Mouse (Mus musculus): ENCODE measurements around the gene Prss57. TPM values are rescaled to one million over a fixed set of nuclear protein-coding genes. Genes with fewer than 3 reads are reported as not detected.

The Prss57 gene
- not detected in 2 replicates for polyA plus RNA-seq (2014; fragmentation: Nextera tagmentation; extraction: Ambion mirVana)

- no peak for ATAC-seq (ENCODE audit: insufficient number of reproducible peaks, low FRiP score, low TSS enrichment, low read depth)
- Histone ChIP-seq H3K4me3 (ENCODE audit: low read depth, low read length) (no peak within 1 kb of the TSS), H3K27me3 (ENCODE audit: control insufficient read depth, insufficient read depth, low read length) (no peaks in the 10 kb centered on the region), H3K27ac (replicated peaks; ENCODE audit: low read depth, low read length) (no peak within 1 kb of the TSS), H3K4me2 (ENCODE audit: low read depth, severe bottlenecking) (no peak within 1 kb of the TSS), H3K36me3 (ENCODE audit: control insufficient read depth, insufficient read depth, low read length) (no peaks in the 10 kb centered on the region), H3K9me3 (ENCODE audit: control insufficient read depth, low read length) (no peaks in the 10 kb centered on the region), H3K9ac (ENCODE audit: low read length) (no peak within 1 kb of the TSS), H3K4me1 (ENCODE audit: control insufficient read depth, insufficient read depth, low read length) (peaks cover 13% of the 10 kb centered on the region)
- no peak for DNase-seq (ENCODE audit: low spot score)
- 80% methylated on average over 4 of the region's 4 CpGs for WGBS
Observed at GRCm38 (mm10) chr10:79790861-79791260, at the start of gene Prss57. Prss57 (minus strand) TSS chr10:79790961.

- Histone ChIP-seq H3K27ac (replicated peaks; ENCODE audit: low read depth, low read length) (peak overlapping the region; percentile 96), H3K27me3 (ENCODE audit: control insufficient read depth, insufficient read depth, low read length) (no peaks in the 10 kb centered on the region), H3K36me3 (ENCODE audit: control insufficient read depth, insufficient read depth, low read length) (no peaks in the 10 kb centered on the region), H3K4me1 (ENCODE audit: control insufficient read depth, insufficient read depth, low read length) (peaks cover 10% of the 10 kb centered on the region; the same call in 1 of the 2 replicates), H3K9ac (ENCODE audit: low read length) (no peak overlapping the region), H3K9me3 (ENCODE audit: control insufficient read depth, low read length) (no peaks in the 10 kb centered on the region), H3K4me3 (ENCODE audit: low read depth, low read length) (peak overlapping the region; percentile 30; the same call in 1 of the 2 replicates), H3K4me2 (ENCODE audit: low read depth, severe bottlenecking) (0 out of 2 replicates have a peak overlapping the region, but pooled peaks have one; percentile 64)
- ATAC-seq (ENCODE audit: insufficient number of reproducible peaks, low FRiP score, low TSS enrichment, low read depth): no peak
- DNase-seq (ENCODE audit: low spot score): no peak
- 87% methylated on average over 3 of the region's 3 CpGs for WGBS
Observed at GRCm38 (mm10) chr10:79840091-79840490, 49.3 kb upstream of the Prss57 start.

- 61% methylated on average over 2 of the region's 2 CpGs for whole genome bisulfite sequencing
- H3K27ac ChIP-seq (replicated peaks; ENCODE audit: low read depth, low read length): no peak overlapping the region
Observed at GRCm38 (mm10) chr10:79838151-79838550, 47.4 kb upstream of the Prss57 start.

GRCm38 (mm10) chr10:79836918-79837317 is 46.2 kb upstream of the Prss57 start:
- H3K9me3 ChIP-seq (ENCODE audit: control insufficient read depth, low read length): no peaks in the 10 kb centered on the region
- no peak overlapping the region for H3K4me3 ChIP-seq (ENCODE audit: low read depth, low read length)
- no peak overlapping the region for H3K27ac ChIP-seq (replicated peaks; ENCODE audit: low read depth, low read length)
- ATAC-seq (ENCODE audit: insufficient number of reproducible peaks, low FRiP score, low TSS enrichment, low read depth): no peak
- DNase-seq (ENCODE audit: low spot score): no peak
- H3K9ac ChIP-seq (ENCODE audit: low read length): no peak overlapping the region
- WGBS: 91% methylated on average over 3 of the region's 3 CpGs
- no peaks in the 10 kb centered on the region for H3K36me3 ChIP-seq (ENCODE audit: control insufficient read depth, insufficient read depth, low read length)
- peaks cover 6% of the 10 kb centered on the region; the same call in 1 of the 2 replicates for H3K4me1 ChIP-seq (ENCODE audit: control insufficient read depth, insufficient read depth, low read length)
- H3K4me2 ChIP-seq (ENCODE audit: low read depth, severe bottlenecking): no peak overlapping the region
- no peaks in the 10 kb centered on the region for H3K27me3 ChIP-seq (ENCODE audit: control insufficient read depth, insufficient read depth, low read length)

More at GRCm38 (mm10) chr10:79838151-79838550, 47.4 kb upstream of the Prss57 start:
- Histone ChIP-seq H3K9me3 (ENCODE audit: control insufficient read depth, low read length) (no peaks in the 10 kb centered on the region), H3K4me2 (ENCODE audit: low read depth, severe bottlenecking) (no peak overlapping the region), H3K9ac (ENCODE audit: low read length) (no peak overlapping the region), H3K27me3 (ENCODE audit: control insufficient read depth, insufficient read depth, low read length) (no peaks in the 10 kb centered on the region), H3K4me3 (ENCODE audit: low read depth, low read length) (no peak overlapping the region), H3K36me3 (ENCODE audit: control insufficient read depth, insufficient read depth, low read length) (no peaks in the 10 kb centered on the region), H3K4me1 (ENCODE audit: control insufficient read depth, insufficient read depth, low read length) (peaks cover 10% of the 10 kb centered on the region; the same call in 1 of the 2 replicates)
- DNase-seq (ENCODE audit: low spot score) (no peak), ATAC-seq (ENCODE audit: insufficient number of reproducible peaks, low FRiP score, low TSS enrichment, low read depth) (no peak)

GRCm38 (mm10) chr10:79834769-79835398 is 44.1 kb upstream of the Prss57 start:
- Histone ChIP-seq H3K9ac (ENCODE audit: low read length) (no peak overlapping the region), H3K4me1 (ENCODE audit: control insufficient read depth, insufficient read depth, low read length) (no peaks in the 10 kb centered on the region), H3K36me3 (ENCODE audit: control insufficient read depth, insufficient read depth, low read length) (no peaks in the 10 kb centered on the region), H3K27ac (replicated peaks; ENCODE audit: low read depth, low read length) (no peak overlapping the region), H3K27me3 (ENCODE audit: control insufficient read depth, insufficient read depth, low read length) (no peaks in the 10 kb centered on the region), H3K4me3 (ENCODE audit: low read depth, low read length) (no peak overlapping the region), H3K4me2 (ENCODE audit: low read depth, severe bottlenecking) (no peak overlapping the region), H3K9me3 (ENCODE audit: control insufficient read depth, low read length) (no peaks in the 10 kb centered on the region)
- DNase-seq (ENCODE audit: low spot score) (peak; percentile 89), ATAC-seq (ENCODE audit: insufficient number of reproducible peaks, low FRiP score, low TSS enrichment, low read depth) (peak; percentile 45; the same call in 1 of the 2 replicates)
- 29% methylated on average over 9 of the region's 9 CpGs for WGBS

GRCm38 (mm10) chr10:79832786-79833181 is 42.0 kb upstream of the Prss57 start:
- H3K36me3 ChIP-seq (ENCODE audit: control insufficient read depth, insufficient read depth, low read length): no peaks in the 10 kb centered on the region
- no peaks in the 10 kb centered on the region for H3K9me3 ChIP-seq (ENCODE audit: control insufficient read depth, low read length)
- H3K27ac ChIP-seq (replicated peaks; ENCODE audit: low read depth, low read length): no peak overlapping the region
- no peak overlapping the region for H3K4me2 ChIP-seq (ENCODE audit: low read depth, severe bottlenecking)
- H3K4me3 ChIP-seq (ENCODE audit: low read depth, low read length): no peak overlapping the region
- no peaks in the 10 kb centered on the region for H3K4me1 ChIP-seq (ENCODE audit: control insufficient read depth, insufficient read depth, low read length)
- WGBS: 74% methylated on average over 9 of the region's 9 CpGs
- DNase-seq (ENCODE audit: low spot score): no peak
- no peak for ATAC-seq (ENCODE audit: insufficient number of reproducible peaks, low FRiP score, low TSS enrichment, low read depth)
- no peaks in the 10 kb centered on the region for H3K27me3 ChIP-seq (ENCODE audit: control insufficient read depth, insufficient read depth, low read length)
- no peak overlapping the region for H3K9ac ChIP-seq (ENCODE audit: low read length)

- ATAC-seq (ENCODE audit: insufficient number of reproducible peaks, low FRiP score, low TSS enrichment, low read depth): no peak
- no peak for DNase-seq (ENCODE audit: low spot score)
- no peaks in the 10 kb centered on the region for H3K9me3 ChIP-seq (ENCODE audit: control insufficient read depth, low read length)
- no peak overlapping the region for H3K27ac ChIP-seq (replicated peaks; ENCODE audit: low read depth, low read length)
- H3K36me3 ChIP-seq (ENCODE audit: control insufficient read depth, insufficient read depth, low read length): no peaks in the 10 kb centered on the region
- 81% methylated on average over 7 of the region's 7 CpGs for WGBS
- H3K27me3 ChIP-seq (ENCODE audit: control insufficient read depth, insufficient read depth, low read length): no peaks in the 10 kb centered on the region
- H3K9ac ChIP-seq (ENCODE audit: low read length): no peak overlapping the region
- H3K4me3 ChIP-seq (ENCODE audit: low read depth, low read length): no peak overlapping the region
- H3K4me2 ChIP-seq (ENCODE audit: low read depth, severe bottlenecking): no peak overlapping the region
- no peaks in the 10 kb centered on the region for H3K4me1 ChIP-seq (ENCODE audit: control insufficient read depth, insufficient read depth, low read length)
Observed at GRCm38 (mm10) chr10:79832026-79832785, 41.4 kb upstream of the Prss57 start.

- no peak for DNase-seq (ENCODE audit: low spot score)
- H3K9me3 ChIP-seq (ENCODE audit: control insufficient read depth, low read length): no peaks in the 10 kb centered on the region
- no peak for ATAC-seq (ENCODE audit: insufficient number of reproducible peaks, low FRiP score, low TSS enrichment, low read depth)
- 84% methylated on average over 3 of the region's 3 CpGs for WGBS
- no peak overlapping the region for H3K4me3 ChIP-seq (ENCODE audit: low read depth, low read length)
- H3K27ac ChIP-seq (replicated peaks; ENCODE audit: low read depth, low read length): no peak overlapping the region
- H3K4me1 ChIP-seq (ENCODE audit: control insufficient read depth, insufficient read depth, low read length): no peaks in the 10 kb centered on the region
- no peaks in the 10 kb centered on the region for H3K27me3 ChIP-seq (ENCODE audit: control insufficient read depth, insufficient read depth, low read length)
- H3K36me3 ChIP-seq (ENCODE audit: control insufficient read depth, insufficient read depth, low read length): no peaks in the 10 kb centered on the region
- H3K9ac ChIP-seq (ENCODE audit: low read length): no peak overlapping the region
- no peak overlapping the region for H3K4me2 ChIP-seq (ENCODE audit: low read depth, severe bottlenecking)
Observed at GRCm38 (mm10) chr10:79831583-79831982, 40.8 kb upstream of the Prss57 start.

All from limb, embryonic 11.5 days (tissue).